Mouse (Mus musculus) right cerebral cortex, postnatal 36 days (tissue): ENCODE measurements around the gene Ift20.
A peak's percentile ranks its signal among the peaks of the same experiment; 100 is the strongest.

Experiments
- DNase-seq, 2 experiments: peaks; one replicate each; pipeline ENCODE4 v3.0.0; 2022; ENCODE audit warnings: low spot score in 2 of 2, mixed read lengths in 1 of 2

Gene Ift20

DNA sequence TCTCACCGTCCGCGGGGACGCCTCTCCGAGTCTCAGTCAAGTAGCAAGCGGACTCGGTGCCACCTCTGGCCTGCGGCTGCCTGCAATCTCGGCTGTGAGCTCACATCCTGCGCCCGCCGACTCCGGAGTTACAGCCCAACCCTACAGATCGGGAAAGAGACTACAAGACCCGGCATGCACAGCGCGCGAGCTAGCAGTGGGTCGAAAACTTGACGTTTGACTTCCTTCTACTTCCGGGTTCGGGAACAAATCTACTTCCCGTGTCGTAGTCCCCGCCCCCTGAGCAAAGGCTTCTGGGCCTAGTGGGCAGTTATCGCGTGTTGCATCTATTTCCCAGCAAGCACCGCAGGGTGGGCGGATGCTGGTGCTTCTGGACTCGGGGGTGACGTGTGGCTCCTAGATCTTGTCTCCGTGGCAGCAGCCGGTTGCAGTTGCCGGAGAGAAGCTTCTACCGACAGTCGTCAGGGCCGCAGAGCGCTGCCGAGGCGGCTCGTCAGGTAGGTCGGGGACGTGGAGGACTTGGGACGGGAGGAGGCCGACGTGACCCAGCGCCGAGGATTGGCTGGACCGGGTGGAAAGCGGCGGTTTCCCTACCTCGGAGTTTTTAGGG lies at the start of gene Ift20, which contains the start of gene Tnfaip1:
Gene Ift20 (plus strand): TSS at position 282 of the 610 bp plus-strand sequence.
Gene Tnfaip1 (minus strand): TSS at position 253 of the 610 bp plus-strand sequence.
- peak; percentile 99 for DNase-seq

DNA sequence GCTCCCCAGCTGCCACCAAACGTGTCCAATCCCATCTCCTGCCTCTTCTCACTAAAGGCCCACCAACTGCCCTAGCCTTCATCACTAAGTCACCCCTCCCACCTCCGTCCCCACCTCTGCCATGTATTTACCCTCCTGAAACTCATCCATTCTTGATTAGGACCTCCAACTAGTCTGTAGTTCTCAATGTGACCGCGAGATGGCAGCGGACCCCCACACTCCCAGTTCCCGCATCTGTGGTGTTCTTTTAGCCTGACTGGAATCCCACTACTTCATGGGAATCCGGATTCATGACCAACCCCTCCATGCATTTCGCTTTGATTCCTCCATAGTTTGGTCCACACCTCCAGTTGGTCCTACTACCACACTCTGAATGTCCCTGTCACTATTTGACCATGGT lies 48.0 kb upstream of the Ift20 start:
- peak; percentile 44 to 48 for DNase-seq

DNA sequence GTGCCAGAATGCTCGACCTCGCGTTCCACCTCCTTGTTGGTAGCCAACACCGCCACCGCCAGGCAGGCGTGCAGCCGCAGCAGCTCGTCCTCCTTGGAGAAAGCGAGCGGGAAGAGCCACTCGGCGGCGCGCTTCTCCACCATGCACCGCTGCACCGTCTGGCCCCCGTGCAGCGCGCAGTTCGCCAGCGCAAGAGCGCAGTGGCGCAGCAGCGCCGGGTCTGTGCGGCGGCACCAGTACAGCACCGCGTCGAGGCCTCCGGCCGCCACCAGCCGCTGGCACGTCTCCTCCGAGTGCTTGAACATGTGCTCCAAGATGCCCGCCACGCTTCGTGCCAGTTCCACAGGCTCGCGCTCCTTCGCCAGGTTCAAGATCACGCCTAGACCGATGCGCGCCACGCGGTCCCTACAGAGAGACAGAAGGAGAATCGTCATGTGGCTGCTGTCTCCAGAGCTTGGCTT lies 45.4 kb upstream of the Ift20 start:
- peak; percentile 36 to 39 for DNase-seq

DNA sequence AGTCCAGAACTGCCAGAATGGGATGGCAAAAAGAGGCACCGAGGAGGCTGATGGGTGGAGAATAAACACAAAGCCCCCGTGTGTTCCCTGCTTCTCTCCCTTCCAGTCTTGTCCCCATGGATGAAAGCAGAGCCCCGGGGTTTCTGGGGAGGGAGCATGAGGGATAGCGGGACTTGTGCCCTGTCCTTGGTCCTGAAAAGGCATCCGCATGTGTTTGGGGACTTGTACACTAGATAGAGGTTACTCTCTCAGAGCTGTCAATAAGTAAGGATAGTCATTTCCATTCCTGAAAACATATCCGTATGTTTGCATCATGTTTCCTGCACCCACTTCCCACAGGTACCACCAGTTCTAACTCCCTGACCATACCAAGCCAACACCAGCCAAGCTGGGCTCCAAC lies 40.3 kb upstream of the Ift20 start:
- DNase-seq: no peak

DNA sequence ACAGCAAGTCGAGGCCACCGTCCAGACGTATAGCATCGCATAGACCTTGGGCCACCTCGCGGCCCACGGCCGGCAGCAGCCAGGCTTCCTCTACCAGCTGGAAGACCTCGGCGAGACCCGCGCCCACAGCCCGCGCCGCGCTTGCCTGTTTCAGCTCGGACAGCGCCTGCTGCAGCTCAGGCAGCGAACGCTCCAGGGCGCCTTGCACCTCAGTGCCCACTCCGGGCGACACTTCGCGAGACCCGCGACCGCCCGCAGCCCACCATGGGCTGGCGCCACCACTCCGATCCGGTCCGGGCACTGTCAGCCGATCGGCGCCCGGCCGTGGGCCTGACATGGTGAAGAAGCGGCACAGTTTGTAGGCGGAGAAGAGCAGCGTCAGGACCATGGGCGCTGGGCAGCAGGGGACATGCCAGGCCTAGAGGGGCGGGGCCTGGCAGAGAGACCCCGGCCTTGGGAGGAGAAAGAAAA lies 39.1 kb upstream of the Ift20 start:
- DNase-seq: peak; percentile 26 to 32

DNA sequence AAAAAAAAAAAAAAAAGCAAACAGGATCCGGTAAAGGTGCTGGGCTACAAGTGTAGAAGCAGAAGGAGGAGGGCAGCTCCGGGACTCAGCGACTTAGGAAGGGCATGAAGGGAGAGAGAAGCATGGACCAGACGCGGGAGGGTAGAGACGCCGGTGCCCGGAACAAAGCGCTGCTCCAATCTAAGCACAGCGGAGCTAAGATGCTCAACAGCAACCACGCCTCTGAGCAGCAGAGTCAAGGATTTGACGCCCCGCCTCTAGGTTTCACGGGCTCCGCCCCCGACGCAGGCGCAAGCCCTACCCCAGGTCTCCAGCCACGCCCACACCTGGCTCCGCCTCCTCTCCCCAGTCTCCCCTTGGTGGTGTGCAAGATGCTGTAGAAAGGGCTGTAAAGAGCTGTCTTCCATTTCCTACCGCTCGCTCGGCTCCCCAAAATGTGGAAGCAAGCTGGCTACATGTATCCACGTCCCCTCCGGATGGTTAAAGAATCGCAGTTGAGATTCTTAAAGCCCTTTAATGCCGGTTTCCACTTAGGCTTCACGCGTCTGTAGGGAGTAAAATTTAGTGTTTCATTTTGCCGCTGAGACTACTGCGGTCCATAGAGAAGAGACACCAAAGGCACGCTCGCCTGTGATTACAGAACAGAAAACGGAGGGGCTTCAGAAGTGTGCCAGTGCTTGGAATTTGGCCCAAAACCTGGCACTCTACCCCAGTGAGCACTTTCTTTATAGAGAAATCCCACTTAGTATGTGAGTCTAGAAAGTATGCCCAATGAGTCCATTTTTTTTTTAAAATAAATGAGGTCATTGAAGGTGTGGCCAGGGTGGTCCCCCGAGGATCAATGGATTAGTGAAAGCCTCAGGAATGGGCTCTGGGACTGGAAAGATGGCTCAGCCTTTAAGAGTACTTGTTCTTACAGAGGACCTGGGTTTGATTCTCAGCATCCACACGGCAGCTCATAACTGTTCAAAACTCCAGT lies 38.3 kb upstream of the Ift20 start, which contains the start of gene Sarm1:
Gene Sarm1 (minus strand): TSS at position 211 of the 979 bp plus-strand sequence.
- DNase-seq: peak; percentile 93 to 95

DNA sequence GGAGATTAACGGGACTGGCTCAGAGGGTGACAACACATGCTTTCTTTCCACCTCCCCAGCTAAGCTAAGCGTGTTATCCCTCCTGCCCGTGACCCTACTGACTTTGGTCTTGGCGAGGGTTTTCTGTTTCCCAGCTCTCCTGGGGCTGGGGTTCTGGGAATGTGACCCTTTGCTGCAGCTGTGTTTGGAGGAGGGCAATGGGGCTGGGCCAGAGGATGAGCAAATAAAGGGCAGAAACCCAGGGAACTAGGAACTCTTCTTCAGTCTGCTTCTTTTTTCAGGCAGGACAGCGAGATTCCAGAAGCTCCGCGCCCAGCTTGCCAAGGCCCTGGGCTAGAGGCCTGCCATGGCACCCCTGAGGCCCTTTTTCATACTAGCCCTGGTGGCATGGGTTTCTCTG lies 37.2 kb upstream of the Ift20 start, which contains the start of gene Vtn:
Gene Vtn (plus strand): TSS at position 88 of the 400 bp plus-strand sequence.
- DNase-seq: no peak

DNA sequence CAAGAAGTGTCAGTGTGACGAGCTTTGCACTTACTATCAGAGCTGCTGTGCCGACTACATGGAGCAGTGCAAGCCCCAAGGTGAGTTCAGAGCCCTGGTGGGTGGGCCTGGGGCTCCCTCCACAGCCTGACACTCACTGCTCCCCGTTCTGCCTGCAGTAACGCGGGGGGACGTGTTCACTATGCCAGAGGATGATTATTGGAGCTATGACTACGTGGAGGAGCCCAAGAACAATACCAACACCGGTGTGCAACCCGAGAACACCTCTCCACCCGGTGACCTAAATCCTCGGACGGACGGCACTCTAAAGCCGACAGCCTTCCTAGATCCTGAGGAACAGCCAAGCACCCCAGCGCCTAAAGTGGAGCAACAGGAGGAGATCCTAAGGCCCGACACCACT lies 36.6 kb upstream of the Ift20 start:
- DNase-seq: no peak

DNA sequence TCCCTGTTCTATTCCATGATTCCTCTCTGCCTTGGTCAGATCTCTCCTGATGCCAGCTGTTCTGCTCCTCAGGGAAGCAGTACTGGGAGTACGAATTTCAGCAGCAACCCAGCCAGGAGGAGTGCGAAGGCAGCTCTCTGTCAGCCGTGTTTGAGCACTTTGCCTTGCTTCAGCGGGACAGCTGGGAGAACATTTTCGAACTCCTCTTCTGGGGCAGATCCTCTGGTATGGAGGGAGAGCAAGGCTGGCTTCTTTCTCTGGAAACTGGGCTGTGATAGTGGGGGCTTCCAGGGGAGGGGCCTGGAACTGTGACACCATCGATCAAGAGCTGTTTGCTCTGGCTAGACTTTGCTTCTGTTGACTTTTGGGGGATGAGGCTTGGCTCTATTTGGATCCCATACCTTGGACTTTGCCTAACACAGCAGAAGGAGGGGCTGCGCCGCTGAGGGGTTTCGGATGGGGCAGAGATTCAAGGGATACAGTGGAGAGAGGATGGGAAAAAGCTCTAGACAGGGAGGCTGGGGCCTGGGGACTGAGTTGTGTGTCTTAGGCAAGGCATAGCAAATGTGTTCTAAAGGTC lies 35.4 kb upstream of the Ift20 start:
- DNase-seq: no peak

DNA sequence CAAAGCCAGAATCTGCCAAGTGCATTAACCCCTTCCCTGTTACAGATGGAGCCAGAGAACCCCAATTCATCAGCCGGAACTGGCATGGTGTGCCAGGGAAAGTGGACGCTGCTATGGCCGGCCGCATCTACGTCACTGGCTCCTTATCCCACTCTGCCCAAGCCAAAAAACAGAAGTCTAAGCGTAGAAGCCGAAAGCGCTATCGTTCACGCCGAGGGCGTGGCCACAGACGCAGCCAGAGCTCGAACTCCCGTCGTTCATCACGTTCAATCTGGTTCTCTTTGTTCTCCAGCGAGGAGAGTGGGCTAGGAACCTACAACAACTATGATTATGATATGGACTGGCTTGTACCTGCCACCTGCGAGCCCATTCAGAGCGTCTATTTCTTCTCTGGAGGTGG lies 34.6 kb upstream of the Ift20 start:
- no peak for DNase-seq

DNA sequence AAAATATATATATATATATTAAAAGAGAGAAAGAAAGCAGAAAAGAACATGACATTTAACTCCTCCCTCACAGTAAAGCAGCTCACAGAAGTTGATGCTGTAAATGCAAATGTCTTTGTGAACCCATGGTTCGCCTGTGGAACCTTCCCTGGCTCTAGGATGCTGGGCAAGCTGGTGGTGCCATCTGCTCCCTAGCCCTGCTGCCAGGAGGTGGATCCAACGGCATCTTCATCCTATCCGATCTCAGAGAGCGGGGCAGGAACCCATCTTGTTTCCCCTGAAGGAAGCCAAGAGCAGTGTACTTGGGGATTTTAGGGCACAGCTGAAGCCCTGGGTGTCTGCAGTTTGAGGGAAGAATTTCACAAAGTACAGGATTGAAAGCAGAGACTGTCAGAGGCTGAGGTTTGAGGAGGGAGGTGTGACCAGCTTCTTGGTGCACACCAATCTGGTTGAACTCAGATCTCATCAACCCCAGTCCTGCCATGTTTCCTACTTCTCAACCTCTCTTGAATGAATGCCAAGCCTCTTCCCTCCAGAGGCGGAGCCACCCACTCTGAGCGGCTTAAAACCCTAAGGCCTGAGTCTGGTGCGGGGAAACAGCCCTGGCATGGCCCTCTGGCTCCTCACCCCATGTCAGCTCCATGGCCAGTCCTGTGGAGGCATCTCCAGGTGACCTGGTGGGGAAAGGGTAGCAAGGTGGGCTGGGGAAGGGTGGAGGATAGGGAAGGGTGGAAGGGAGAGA lies 33.1 kb upstream of the Ift20 start, which contains the start of gene Sebox:
Gene Sebox (plus strand): TSS at position 539 of the 742 bp plus-strand sequence.
- DNase-seq: no peak

DNA sequence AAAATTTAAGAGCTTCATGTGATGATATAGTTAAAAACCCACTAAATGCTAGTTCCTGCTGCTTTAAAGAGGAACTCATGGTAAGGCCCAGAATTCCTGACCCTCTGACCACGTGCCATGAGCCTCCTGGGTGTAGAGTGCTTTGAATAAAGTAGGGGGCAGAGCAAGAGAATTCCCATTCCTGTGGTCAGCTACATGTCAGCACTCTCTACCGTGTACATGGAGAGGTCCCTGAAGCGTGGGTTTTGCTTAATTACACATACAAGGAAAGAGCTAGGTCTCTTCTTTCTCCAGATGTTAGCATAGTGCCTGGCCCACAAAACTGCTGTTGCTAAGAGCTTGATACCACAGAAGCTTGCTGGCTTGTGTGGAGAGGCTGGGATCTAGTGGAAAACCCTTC lies 30.7 kb upstream of the Ift20 start:
- no peak for DNase-seq

DNA sequence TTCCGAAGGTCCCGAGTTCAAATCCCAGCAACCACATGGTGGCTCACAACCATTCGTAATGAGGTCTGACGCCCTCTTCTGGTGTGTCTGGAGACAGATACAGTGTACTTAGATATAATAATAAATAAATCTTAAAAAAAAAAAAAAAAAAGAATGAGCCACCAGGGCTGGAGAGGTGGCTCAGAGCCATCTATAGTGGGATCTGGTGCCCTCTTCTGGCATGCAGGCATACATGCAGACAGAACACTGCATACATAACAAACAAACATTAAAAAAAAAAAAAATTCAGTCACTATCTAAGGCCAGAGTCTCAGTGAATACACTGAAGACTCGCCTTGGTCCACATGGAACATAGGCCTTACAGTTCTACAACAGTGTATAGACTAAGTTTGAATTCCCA lies 27.0 kb upstream of the Ift20 start:
- DNase-seq: no peak

DNA sequence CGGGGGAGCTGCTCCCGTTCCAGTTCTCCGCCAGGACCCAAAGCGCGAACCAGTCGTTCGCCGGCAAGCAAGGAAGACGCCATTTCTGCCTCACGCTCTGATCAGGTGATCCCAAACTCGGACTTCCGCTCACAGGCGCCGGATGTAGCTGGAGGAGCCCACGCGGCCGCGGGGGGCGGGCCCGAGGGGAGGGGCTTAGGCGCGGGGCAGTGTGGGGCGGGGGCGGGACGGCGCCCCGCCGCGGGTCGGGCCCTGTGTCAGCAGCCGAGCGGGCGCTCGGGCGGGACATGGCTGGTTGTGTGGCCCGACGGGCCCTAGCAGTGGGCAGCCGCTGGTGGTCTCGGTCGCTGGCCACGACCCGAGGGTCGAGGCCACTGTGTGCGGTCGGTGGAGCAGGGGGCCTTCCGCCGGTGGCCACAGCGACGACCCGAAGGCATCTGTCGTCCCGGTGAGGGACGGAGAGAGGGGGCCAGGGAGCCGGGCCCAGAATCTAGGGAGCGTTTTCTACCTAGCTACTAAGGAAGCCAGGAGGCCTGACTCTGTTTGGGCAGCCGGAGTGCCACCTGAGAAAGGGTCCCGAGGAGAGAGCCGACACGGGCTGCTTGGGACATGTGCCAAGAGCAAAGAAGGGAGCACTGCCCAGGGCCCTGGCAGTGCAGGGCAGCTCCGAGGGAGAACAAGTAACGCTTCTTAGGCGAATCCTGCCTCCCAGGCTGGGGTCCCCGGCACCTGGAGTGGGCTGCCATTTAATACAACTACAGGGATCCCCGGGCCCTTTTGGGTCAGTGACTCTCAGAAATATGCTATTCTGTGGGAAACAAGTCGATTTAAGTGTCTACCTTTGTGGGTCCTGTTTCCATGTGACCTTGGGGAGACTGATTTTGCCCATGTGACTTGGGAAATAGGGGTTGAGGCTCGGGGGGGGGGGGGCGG lies 23.9 kb upstream of the Ift20 start, which contains the start of the genes Tmem199 and Poldip2:
Gene Tmem199 (minus strand): TSS at position 148 of the 933 bp plus-strand sequence.
Gene Poldip2 (plus strand): TSS at position 169 of the 933 bp plus-strand sequence.
- peak; percentile 86 to 90 for DNase-seq

DNA sequence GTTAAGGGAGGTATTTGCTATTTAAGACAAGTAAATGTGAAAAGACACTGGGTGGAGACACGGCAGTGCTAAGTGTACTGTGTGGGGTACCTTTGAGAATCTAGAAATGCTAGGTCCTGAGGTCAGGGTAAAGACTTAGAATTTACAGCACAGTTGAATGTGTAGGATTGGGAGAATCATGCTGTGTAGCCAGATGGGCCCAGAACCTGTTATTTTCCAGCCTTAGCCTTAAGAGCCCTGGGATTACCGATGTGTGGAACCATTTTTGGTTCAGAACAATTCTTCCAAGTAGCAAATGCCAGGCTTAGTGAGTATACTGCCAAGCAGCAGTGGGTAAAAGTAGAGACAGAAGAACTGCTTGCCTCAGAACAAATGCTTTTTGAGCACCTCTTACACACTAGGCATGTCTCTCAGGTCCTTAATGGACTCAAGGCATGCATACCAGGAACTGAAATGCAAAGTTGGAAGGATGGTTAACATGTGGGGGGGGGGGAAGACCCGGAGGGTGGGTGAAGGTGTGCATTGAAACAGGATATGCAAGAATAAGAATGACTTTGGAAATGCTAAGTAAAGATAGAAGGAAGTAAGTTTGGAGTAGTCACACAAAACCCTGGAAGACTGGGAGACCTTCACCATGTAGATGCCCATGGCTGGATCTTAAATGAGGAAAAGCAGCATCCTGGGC lies 22.9 kb upstream of the Ift20 start:
- no peak for DNase-seq

DNA sequence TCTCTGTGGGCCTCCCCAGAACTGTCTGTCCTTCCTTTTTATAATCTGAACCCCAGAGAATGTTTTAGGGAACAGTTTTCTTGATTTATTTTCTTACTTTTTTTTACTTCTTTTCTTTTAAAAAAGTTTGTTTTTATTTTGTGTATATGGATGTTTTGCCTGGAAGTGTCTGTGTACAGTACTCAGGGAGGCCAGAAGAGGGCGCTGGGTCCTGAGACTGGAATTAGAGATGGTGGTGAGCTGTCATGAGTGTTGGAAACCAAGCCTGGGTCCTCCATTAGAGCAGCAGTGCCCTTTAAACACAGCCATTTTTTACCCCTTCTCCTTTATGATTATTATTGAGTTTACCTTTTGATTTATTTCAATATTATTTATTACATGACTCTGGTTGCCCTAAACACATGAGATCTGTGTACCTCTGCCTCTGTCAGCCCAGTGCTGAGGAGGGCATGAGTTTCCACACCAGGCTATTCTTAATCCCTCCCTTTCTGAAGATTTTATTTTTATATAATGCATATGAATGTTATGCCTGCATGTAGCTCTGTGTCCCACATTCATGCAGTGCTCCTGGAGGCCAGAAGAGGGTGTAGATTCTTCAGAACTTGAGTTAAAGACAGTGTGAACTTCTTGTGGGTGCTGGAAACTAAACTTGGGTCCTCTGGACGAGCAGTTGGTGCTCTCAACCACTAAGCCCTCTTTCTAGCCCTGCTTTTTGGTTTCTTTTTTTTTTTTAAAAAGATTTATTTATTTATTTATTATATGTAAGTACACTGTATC lies 20.4 kb upstream of the Ift20 start:
- no peak for DNase-seq

DNA sequence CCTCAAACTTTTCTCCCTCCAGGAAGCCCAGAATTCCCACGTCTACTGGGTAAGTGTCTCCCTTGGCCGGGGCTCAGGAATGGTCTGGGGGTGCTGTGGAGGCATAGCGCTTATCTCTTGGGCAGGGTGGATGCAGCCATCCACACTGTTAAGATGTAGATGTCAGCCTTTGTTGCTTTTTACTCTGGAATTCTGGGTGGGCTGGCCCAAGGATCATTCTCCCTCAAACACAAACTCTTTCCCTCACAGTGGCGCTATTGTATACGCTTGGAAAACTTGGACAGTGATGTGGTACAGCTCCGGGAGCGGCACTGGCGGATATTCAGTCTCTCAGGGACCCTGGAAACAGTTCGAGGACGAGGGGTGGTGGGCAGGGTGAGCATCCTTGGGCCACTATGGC lies 17.2 kb upstream of the Ift20 start:
- DNase-seq: no peak

DNA sequence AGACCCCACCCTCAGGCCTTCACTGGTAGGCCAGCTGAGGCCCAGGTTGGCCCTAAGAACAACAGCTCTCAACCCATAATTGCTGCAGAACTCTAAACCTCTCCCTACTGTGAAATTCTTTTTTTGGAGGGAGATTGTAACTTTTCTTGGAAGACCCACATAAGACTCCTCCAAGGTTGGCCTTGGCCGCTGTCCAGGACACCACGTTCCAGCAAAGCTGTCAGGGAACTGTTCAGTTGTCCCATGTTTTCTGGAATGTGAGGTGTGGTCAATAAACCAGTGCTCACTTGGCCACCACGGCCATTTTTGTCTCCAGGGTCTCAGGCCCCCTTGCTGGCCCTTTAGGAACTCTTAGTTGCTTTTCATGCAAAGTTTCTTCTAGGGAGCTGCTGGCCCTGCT lies 14.3 kb upstream of the Ift20 start:
- no peak for DNase-seq
